Mouse (Mus musculus): ENCODE data around the gene Dexi.

DNA sequence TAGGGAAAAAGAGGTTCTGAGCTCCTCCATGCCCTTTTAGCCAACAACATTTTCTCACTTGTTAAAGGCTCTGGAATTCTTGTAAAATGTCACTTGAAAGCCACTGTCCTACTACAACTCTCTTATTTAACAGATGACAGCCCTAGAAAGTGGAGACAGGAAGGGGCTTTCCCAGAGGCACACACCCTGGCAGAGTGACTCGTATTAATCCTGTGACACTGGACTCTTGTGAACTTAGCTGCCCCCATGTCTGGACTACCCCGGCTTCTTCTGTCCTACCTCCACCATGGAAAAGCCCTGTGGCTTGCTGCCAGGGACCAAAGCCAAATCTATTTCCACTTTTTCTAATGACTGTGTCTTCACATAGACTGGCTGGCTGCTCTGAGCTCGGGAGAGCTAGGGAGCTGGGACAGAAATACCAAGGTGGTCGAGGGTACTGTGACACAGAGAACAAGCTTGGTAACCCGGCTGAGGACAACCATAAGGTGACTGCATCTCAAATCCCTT, 44.7 kb downstream of the Dexi start:
- TF ChIP-seq CTCF (IDR thresholded peaks at IDR 0.05; ENCODE audit: low read depth, low read length) = no peak
- no peak for TF ChIP-seq POLR2A (IDR thresholded peaks at IDR 0.05; ENCODE audit: extremely low read depth, insufficient read depth, low read length)
